Mouse (Mus musculus): ENCODE data around the gene Rhpn2. TPM values are rescaled to one million over a fixed set of nuclear protein-coding genes. Genes with fewer than 3 reads are reported as not detected.

The Rhpn2 gene
- polyA plus RNA-seq, 1 experiment from 2014 or later = 5.0 TPM

Other genes with a start within 250 kb of the Rhpn2 start
- 11.0 and 13.8 TPM in 2 replicates for gene Cebpa, start 214.9 kb upstream of the Rhpn2 start, polyA plus RNA-seq (2015; fragmentation: Nextera tagmentation; extraction: Ambion mirVana)
- 0.60 and 1.0 TPM in 2 replicates for gene Slc7a10, start 147.8 kb upstream of the Rhpn2 start, polyA plus RNA-seq (2015; fragmentation: Nextera tagmentation; extraction: Ambion mirVana)
- gene Lrp3, start 118.7 kb upstream of the Rhpn2 start, polyA plus RNA-seq (2015; fragmentation: Nextera tagmentation; extraction: Ambion mirVana) = 0.40 and 0.50 TPM in 2 replicates
- 5.6 and 5.7 TPM in 2 replicates for gene Gpatch1, start 15.7 kb upstream of the Rhpn2 start, polyA plus RNA-seq (2015; fragmentation: Nextera tagmentation; extraction: Ambion mirVana)
- 18.5 and 19.7 TPM in 2 replicates for gene Faap24, start 62.7 kb downstream of the Rhpn2 start, polyA plus RNA-seq (2015; fragmentation: Nextera tagmentation; extraction: Ambion mirVana)
- 19.1 and 19.4 TPM in 2 replicates for gene Cep89, start 62.9 kb downstream of the Rhpn2 start, polyA plus RNA-seq (2015; fragmentation: Nextera tagmentation; extraction: Ambion mirVana)
- gene Slc7a9, start 114.6 kb downstream of the Rhpn2 start, polyA plus RNA-seq (2015; fragmentation: Nextera tagmentation; extraction: Ambion mirVana) = 1.8 and 2.1 TPM in 2 replicates
- 0.20 TPM in 1 of 2 replicates, not detected in the other for gene Tdrd12, start 203.6 kb downstream of the Rhpn2 start, polyA plus RNA-seq (2015; fragmentation: Nextera tagmentation; extraction: Ambion mirVana)
- gene Nudt19, start 222.1 kb downstream of the Rhpn2 start, polyA plus RNA-seq (2015; fragmentation: Nextera tagmentation; extraction: Ambion mirVana) = 67.2 and 69.0 TPM in 2 replicates